Mouse (Mus musculus) liver, embryonic 14.5 days (tissue): ENCODE data around the gene Rab37.

Experiments
- CTCF ChIP-seq: IDR thresholded peaks from 2 replicates; pipeline ENCODE4 v1.5.1; 2016; ENCODE audit warnings: antibody characterized with exemption, low read depth, control low read depth
- EP300 ChIP-seq: IDR thresholded peaks from 2 replicates; pipeline ENCODE4 v1.6.1; 2016; ENCODE audit warnings: antibody characterized with exemption, low read depth

GRCm38 (mm10) chr11:115129508-115130126, 38.4 kb downstream of the Rab37 start:
- TF ChIP-seq EP300 (no peak), CTCF (no peak)
